Mouse (Mus musculus): ENCODE data around the gene Foxg1.

The Foxg1 gene

DNA sequence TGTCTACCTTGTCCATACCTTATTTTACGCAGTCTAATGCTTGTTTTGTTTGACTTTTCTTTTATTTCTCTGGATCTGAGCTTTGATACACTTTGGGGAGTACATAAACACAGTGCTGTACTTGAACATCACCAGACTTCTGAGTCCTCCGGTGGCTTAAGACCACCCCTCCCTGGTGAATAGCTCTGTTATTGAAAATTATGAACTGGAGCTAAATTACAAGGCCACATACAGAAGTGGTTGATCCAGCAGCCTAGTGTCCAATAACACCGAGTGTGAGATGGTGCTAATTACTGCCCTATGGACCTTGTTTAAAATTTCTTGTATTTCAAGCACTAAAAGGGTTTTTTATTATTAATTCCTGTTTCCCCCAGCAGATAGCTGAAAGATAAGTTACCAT is 35.5 kb downstream of the Foxg1 start:
- DNase-seq, result no peak

All from cerebellum, postnatal 10 days (tissue).